Mouse (Mus musculus) brain, adult 2 months (tissue): Measurements from ENCODE around the gene 2810004N23Rik.

Source experiments
- DNase-seq: peaks from one replicate; pipeline ENCODE4 v3.0.0; 2011; ENCODE audit warnings: low read depth, low spot score

The 2810004N23Rik gene

DNA sequence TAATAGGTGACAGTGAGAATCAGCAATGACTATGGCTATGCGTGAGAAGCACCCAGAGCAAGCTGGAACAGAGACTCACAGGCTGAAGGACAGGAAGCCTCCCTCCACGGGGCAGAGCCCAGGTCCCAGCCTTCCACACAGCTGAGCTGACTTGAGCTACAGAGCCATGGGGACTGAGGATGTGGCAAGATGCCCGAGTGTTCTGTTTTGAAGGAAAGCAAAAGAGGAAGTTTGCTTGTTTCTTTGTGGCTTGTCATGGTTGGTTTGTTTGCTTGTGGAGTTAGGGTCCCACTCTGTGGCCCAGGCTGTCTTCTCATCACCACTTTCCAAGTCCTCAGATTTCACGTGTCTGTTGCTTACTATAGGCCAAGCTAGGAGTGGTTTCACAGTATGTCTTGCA lies 72.2 kb downstream of the 2810004N23Rik start:
- DNase-seq: no peak
